Mouse (Mus musculus) cerebellum, adult 2 months (tissue): Measurements from ENCODE around the gene Pabpn1l.

Source experiments
- CTCF ChIP-seq: fragments of 200-500 bp; IDR thresholded peaks from 2 replicates; pipeline ENCODE4 v1.5.1; 2011; ENCODE audit warnings: low read depth, mild to moderate bottlenecking, control low read depth, low read length, moderate library complexity, borderline replicate concordance; ENCODE audit not compliant: insufficient read depth
- POLR2A ChIP-seq: fragments of 200-500 bp; IDR thresholded peaks from 2 replicates; pipeline ENCODE4 v1.6.1; 2011; ENCODE audit warnings: low read length, control low read depth, borderline replicate concordance; ENCODE audit not compliant: insufficient read depth

GRCm38 (mm10) chr8:122665221-122665620 is 42.7 kb upstream of the Pabpn1l start:
- no peak for TF ChIP-seq POLR2A
- TF ChIP-seq CTCF, result peak; percentile 15; the same call in 1 of the 2 replicates
